Comparison of ENCODE assay signal across 8 mouse cellular contexts in the genomic region with DNA sequence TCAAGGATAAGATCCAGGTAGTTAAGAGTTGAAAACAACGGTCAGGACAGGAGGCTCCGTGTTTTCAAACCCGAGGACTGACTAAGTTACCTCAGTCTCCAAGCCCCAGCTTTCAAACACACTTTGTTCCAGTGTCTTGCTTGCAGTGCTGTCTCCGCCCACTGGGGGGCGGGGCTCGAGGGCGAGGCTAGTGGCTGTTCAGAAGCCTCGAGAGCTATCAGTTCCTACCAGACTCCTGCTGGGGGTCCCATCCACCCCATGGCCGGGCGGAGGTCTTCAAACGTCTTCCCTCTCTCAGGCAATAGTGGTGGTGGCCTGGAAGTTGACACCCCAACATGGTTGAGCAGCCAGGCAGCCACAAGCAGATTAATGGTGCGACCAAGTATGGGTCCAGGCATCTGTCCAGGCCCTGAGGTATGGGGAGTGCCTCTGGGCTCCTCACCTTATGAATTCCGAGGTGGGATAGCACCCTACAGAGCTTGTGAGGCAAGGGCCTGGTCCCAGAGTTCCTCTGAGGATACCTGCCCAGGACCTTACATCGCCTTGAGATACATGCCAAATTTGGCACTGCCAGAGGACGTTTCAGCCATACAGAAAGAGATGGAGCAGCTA. TPM values are rescaled to one million over a fixed set of nuclear protein-coding genes. Genes with fewer than 3 reads are reported as not detected.
A peak's percentile ranks its signal among the peaks of the same experiment; 100 is the strongest.
DNase-seq lines count a peak whose midpoint lies in the region; ATAC-seq lines count a peak whose summit lies in the region.

A gene (plus strand): TSS at position 220 of the 612 bp plus-strand sequence.

- peaks cover 5% of the 10 kb centered on the region; the same call in 1 of the 2 replicates for H3K4me1 ChIP-seq in hindbrain, embryonic 10.5 days (replicated peaks)
- no peaks in the 10 kb centered on the region for H3K4me1 ChIP-seq in hindbrain, embryonic 16.5 days (ENCODE audit: control insufficient read depth, insufficient read depth, low read depth, low read length)
- 0 out of 2 replicates have a peak, but pooled peaks cover 4% of the 10 kb centered on the region for H3K4me1 ChIP-seq in limb, embryonic 13.5 days

- H3K9ac ChIP-seq in hindbrain, embryonic 16.5 days (ENCODE audit: low read depth, low read length) = no peak within 1 kb of the TSS
- H3K9ac ChIP-seq in limb, embryonic 13.5 days = no peak within 1 kb of the TSS

- 0 out of 2 replicates have a peak within 1 kb of the TSS, but pooled peaks have one; percentile 35 for H3K27ac ChIP-seq in hindbrain, embryonic 10.5 days
- H3K27ac ChIP-seq in hindbrain, embryonic 16.5 days (ENCODE audit: low read depth, low read length) = no peak within 1 kb of the TSS
- no peak within 1 kb of the TSS for H3K27ac ChIP-seq in limb, embryonic 13.5 days

- WGBS in hindbrain, embryonic 10.5 days = 56% methylated on average over 15 of the region's 15 CpGs
- 56% methylated on average over 15 of the region's 15 CpGs for WGBS in hindbrain, embryonic 16.5 days
- 57% methylated on average over 15 of the region's 15 CpGs for WGBS in limb, embryonic 13.5 days

- no peaks in the 10 kb centered on the region for H3K27me3 ChIP-seq in hindbrain, embryonic 10.5 days (ENCODE audit: insufficient read depth, poor library complexity, severe bottlenecking)
- H3K27me3 ChIP-seq in hindbrain, embryonic 16.5 days (replicated peaks; ENCODE audit: control insufficient read depth, insufficient read depth, low read length) = no peaks in the 10 kb centered on the region
- no peaks in the 10 kb centered on the region for H3K27me3 ChIP-seq in limb, embryonic 13.5 days

- H3K4me2 ChIP-seq in hindbrain, embryonic 16.5 days (ENCODE audit: low read length) = no peak within 1 kb of the TSS
- no peak within 1 kb of the TSS for H3K4me2 ChIP-seq in limb, embryonic 13.5 days (replicated peaks)

- no peak for ATAC-seq in hindbrain, embryonic 16.5 days
- ATAC-seq in limb, embryonic 13.5 days (ENCODE audit: low FRiP score, low read depth) = peak; percentile 28; the same call in 1 of the 2 replicates

- H3K9me3 ChIP-seq in hindbrain, embryonic 10.5 days = no peaks in the 10 kb centered on the region
- H3K9me3 ChIP-seq in hindbrain, embryonic 16.5 days (ENCODE audit: control insufficient read depth, low read length) = no peaks in the 10 kb centered on the region
- no peaks in the 10 kb centered on the region for H3K9me3 ChIP-seq in limb, embryonic 13.5 days

- H3K4me3 ChIP-seq in hindbrain, embryonic 10.5 days = no peak within 1 kb of the TSS
- H3K4me3 ChIP-seq in hindbrain, embryonic 16.5 days (ENCODE audit: low read length) = no peak within 1 kb of the TSS
- H3K4me3 ChIP-seq in limb, embryonic 13.5 days = no peak within 1 kb of the TSS

- peak; percentile 37 for DNase-seq in hindbrain, embryonic 10.5 days (ENCODE audit: low spot score)
- DNase-seq in CD4-positive, CD25-positive, alpha-beta regulatory T cell, adult 2 months (ENCODE audit: low read depth, low spot score) = peak; percentile 34
- DNase-seq in c-Kit-positive CD71-positive TER-119-positive erythroid progenitor cells, embryonic 14.5 days (ENCODE audit: low spot score) = peak; percentile 39
- peak; percentile 18 for DNase-seq in thymus, postnatal 0 days (ENCODE audit: low spot score)
- no peak for DNase-seq in left cerebral cortex, adult 11 months (ENCODE audit: low spot score)
- no peak for DNase-seq in frontal cortex, postnatal 14 days (ENCODE audit: low spot score in 2 of 2)

- H3K36me3 ChIP-seq in hindbrain, embryonic 10.5 days = 0 out of 2 replicates have a peak, but pooled peaks cover 7% of the 10 kb centered on the region
- 0 out of 2 replicates have a peak, but pooled peaks cover 3% of the 10 kb centered on the region for H3K36me3 ChIP-seq in hindbrain, embryonic 16.5 days (ENCODE audit: control insufficient read depth, insufficient read depth, low read length)
- H3K36me3 ChIP-seq in limb, embryonic 13.5 days = no peaks in the 10 kb centered on the region; the same call in 1 of the 2 replicates

RNA-seq across cellular contexts. Expression of the gene that starts here (rescaled TPM):
- 1.3 and 1.7 TPM in 2 replicates for polyA plus RNA-seq in hindbrain, embryonic 10.5 days (2016; fragmentation: Nextera tagmentation; extraction: Ambion mirVana)
- polyA plus RNA-seq in hindbrain, embryonic 16.5 days (2015; fragmentation: Nextera tagmentation; extraction: Ambion mirVana) = 0.70 and 1.1 TPM in 2 replicates
- polyA plus RNA-seq in limb, embryonic 13.5 days (2015; fragmentation: Nextera tagmentation; extraction: Ambion mirVana) = 1.6 and 1.7 TPM in 2 replicates
- 1.1 and 2.2 TPM in 2 replicates for polyA plus RNA-seq in thymus, postnatal 0 days (2015; fragmentation: Nextera tagmentation; extraction: Ambion mirVana)

Comparison
In these comparisons a context has a peak if more than half of its experiments do, and no peak if none do; other contexts are left out.
1. DNase-seq: peak in hindbrain, embryonic 10.5 days (single experiment), CD4-positive, CD25-positive, alpha-beta regulatory T cell, adult 2 months (single experiment), c-Kit-positive CD71-positive TER-119-positive erythroid progenitor cells, embryonic 14.5 days (single experiment) and thymus, postnatal 0 days (single experiment); none in left cerebral cortex, adult 11 months (single experiment) and frontal cortex, postnatal 14 days (0 of 2).